Mouse (Mus musculus) left cerebral cortex, postnatal 4 days (tissue): ENCODE measurements at regions not wholly inside any gene's neighbourhood (a gene's known extent, or its start where the extent isn't known, plus 50 kb on each side); places are given as distances from the start of the nearest gene placed in this dataset.

Experiments
- DNase-seq: peaks from one replicate; pipeline ENCODE4 v3.0.0-alpha.2; 2022
- intact Hi-C: fragments of 180-260 bp; cut with DNase I; formaldehyde crosslinking; loops from one replicate; pipeline ENCODE4 v1.15.1; 2025

DNA sequence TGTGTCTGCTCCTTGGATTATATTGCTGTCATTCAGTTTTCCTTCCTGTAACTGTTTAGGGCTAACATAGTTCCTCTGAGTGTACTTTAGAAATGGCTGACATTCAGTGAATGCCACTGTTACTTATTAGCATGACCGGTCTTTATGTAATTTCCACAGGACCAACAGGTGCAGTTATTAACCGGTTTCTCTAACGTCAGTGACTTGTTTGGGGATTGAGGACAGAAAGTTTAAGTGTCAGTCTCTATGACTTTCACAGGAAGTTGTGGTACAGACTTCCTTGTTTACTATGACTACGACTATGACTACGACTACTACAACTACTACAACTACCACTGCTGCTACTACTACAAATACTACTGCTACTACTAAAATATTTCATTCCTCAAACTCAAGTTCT lies 170.4 kb upstream of the Ptger4 start:
- no peak for DNase-seq
- intact Hi-C loops = no loop called here

DNA sequence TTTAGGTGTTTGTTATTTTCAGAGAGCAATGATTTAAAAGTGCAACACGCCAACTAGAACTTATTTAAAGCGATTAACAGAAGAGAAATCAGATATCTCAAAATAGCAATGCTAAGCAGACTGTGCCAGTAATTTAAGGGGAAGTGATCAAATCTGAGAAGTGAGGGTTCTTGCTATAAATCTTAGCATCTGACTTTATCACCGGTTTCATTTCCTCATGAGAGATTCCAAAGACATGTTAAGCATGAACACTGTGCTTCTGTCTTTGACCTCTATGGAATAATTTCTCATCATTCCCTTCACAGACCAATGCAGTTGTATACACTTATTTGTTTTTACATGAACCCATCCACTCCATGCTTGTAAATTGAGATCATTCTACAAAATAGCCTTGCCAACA lies 172.0 kb upstream of the Ptger4 start:
- DNase-seq = no peak
- intact Hi-C loops = no loop called here

DNA sequence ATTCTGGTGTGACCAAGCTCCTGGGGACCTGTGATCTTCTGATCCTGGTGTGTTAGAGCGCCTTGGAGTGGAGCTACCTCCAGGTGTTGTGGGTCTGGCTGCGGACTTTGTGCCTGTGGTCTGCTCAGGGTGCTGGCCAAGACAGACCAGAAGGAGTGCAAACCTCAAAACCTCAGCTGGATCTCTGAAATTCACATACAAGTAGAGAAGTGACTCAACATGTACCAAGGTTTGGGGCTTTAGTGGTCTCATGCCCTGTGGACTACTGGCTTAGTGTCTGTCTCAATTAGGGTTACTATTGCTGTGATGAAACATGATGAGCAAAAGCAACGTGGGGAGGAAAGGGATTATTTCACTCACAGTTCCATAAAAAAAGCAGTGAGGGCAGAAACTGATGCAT lies 182.7 kb upstream of the Ptger4 start:
- DNase-seq = no peak
- intact Hi-C loops = no loop called here

DNA sequence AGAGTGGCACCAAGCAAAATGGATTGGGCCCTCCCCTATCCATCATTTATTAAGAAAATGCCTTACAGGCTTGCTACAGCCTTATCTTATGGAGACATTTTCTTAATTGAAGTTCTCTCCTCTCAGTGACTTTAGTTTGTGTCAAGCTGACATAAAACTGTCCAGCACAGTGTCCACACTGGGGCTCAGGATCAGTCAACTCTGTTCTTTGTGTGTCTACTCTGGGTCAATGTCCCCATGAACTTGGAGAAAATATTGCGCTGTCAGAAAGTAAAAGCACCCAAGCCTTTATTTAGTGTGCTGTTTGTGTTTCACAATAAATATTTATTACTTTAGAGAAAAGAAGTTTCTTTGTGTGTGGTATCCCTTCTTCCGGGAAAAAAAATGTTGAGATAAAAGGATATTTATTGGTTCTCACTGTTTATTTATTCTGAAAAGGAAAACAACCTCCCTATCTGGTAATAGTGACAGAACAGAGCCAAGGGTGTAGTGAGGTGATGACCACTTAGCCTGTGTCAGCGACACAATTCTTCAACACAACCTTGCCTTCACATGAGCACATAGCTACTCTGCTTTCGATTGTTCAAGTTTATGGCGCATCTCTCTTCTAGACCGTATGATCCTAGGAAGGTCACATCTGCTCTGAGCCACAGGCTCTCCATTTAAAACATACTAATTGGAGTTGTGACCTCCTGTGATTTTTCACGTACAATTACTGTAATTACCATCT lies 183.5 kb upstream of the Ptger4 start:
- no peak for DNase-seq
- intact Hi-C loops = no loop called here

DNA sequence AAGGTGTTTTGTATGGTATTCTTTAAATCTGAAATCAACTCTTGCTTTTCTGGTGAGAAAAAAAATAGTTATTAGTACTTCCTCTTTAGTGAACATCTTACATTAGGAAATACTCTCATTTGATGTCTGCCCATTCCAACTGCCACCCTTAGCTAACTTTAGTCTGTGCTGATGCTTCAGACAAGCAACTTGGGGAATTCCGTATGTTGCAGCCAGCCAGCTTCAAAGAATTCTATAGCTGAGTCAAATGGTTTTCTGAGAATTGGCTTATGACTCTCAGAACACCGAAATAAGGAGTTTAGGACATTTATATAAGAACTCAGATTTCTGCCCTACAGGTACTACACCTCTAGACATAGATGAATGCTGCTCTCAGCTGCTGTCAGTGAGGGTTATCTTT lies 188.0 kb upstream of the Ptger4 start:
- DNase-seq = no peak
- intact Hi-C loops = no loop called here

DNA sequence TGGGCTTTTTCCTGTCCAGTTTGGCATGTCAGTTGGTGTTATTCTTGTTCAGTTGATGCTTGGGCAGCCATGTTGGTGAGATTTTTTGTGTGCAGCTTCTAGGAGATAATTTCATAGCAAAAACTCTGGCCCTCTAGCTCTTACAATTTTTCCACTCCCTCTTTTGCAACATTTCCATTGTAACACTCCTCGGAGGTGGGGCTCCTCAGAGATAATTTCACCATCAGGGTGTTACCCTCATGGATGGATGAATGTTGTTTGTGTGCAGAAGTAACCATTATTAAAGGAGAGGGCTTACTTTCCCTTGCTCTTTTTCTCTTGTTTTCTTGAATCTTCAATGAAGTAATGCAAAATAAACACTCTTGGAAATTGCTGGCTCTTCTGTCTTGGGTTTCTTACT lies 193.0 kb upstream of the Ptger4 start:
- intact Hi-C loops = no loop called here
- no peak for DNase-seq

DNA sequence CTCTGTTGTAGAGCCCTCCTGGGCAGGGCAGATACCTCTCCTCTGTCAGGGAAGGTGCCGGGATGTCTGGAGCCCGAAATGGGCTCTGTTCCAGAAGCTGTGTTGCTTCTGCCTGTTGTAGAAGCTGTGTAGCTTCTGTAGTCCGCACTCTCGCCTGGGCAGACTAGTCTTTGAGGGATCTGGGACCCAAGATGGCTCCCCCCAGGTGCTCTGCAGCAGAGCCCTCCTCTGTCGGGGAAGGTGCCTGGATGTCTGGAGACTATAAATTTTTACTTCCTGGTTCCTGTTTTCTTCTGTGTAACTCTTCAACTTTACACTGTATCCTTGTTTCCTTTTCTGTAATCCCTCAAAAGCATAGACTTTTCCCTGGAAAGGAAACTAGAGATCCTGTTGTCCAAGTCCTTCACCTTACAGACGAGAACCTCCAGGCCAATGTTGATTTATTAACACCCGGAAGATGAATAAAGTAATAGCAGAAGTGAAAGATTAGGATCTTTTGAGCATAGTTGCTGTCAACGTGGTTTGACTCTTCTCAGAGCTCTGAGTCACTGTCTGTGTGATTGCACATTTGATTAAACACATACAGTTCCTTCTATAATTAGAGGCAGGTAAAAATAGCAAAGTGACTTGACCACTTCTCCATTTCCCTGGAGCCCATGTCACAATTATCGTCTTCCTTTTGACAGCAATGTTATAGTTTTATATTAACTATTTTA lies 202.2 kb upstream of the Ptger4 start:
- no peak for DNase-seq
- intact Hi-C loops = no loop called here

DNA sequence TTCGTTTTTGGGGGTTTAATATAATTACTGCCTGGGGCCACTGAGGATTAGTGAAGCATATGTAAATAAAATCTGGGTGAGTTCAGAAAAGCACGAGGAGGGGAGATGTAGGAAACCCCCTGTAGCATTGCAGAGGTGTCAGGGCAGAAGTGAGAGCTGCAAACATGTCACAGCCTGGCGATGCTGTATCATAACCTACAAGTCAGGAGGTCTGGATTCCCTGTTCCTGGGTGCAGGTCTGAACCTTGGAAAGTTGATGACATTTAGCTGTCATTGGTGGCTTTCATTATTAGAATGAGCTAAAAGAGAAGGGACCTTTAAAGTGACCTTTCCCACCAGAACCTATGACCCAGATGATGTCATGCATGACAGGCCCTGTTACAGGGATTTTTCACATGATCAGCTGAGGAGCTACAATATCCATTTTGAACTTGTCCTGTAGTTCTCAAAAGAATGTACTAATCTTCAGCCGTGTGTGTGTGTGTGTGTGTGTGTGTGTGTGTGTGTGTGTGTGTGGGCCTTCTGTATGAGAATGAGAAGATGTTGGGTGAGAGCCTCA lies 202.8 kb upstream of the Ptger4 start:
- intact Hi-C loops = no loop called here
- DNase-seq = no peak

DNA sequence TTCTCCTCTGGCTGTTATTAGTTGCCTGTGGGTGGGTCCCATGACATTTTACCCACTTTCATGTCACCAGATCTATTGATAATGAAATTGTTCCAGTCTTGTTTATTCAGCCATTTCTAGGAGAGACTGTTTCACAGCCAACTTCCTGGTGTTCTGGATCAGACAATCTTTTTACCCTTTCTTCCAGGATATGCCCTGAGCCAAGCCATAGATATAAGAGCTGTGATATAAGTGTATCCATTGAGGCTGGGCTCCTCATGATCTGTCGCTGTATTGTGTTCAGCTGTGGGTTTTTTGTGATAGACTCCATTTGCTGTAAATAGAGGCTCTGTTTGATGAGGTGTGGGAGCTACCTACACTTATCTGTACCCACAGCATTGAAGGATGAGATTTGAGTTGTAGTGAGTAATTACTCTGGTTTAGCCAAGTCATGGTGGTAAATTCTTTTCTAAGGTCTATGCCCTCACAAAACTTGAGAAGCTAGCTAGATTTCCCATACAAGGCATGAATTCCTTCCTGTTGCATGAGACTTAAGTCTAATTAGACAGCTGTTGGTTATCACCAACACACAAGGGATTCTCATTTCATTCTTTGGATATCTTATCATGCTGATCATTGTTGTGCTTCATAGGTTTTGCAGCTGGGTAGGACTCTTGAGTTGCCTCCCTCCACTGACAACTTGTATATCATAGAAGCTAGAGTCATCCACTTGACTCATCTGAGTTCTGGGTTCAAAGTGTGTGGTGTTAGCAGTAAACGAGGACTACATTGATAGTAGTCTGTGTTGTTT lies 203.9 kb upstream of the Ptger4 start:
- intact Hi-C loops = no loop called here
- no peak for DNase-seq

DNA sequence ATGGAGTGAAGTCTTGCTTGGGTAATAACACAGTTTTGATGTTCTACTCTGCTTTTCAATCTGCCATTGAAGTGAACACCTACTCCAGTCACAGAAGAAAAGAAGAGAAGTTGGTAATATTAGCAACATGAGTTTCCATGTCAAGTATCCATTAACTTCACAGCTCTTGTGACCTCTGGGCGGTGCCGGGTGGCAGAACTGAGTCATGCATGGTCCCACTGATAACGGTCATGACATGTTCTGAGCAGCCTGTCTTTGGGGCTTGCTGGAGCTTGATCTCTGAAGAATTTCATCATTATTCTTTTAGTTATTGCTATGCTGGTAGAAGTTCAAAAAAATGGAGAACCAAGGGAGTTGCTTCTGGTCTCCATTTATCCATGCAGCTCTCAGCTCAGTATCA lies 215.1 kb upstream of the Ptger4 start:
- DNase-seq = no peak

DNA sequence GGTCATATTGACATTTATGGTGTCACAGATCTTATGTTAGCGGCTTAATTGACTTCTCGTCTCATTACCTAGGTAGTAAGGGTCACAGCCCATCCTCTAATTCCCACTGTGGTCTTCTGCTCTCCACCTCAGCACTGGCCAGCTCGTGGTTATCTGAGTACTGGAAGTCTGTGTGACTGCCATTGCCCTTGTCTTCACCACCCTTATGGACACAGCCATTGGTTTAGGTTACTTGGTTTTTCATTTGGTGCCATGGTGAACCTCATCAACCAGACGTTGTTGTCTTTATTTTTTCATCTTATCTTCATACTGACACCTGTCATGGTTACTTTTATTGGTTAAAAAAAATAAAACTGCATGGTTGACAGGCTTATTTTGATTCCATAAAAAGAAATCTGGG lies 215.6 kb upstream of the Ptger4 start:
- intact Hi-C loops = no loop called here
- no peak for DNase-seq

More for the DNA sequence above, 215.1 kb upstream of the Ptger4 start:
- intact Hi-C loops = no loop called here

DNA sequence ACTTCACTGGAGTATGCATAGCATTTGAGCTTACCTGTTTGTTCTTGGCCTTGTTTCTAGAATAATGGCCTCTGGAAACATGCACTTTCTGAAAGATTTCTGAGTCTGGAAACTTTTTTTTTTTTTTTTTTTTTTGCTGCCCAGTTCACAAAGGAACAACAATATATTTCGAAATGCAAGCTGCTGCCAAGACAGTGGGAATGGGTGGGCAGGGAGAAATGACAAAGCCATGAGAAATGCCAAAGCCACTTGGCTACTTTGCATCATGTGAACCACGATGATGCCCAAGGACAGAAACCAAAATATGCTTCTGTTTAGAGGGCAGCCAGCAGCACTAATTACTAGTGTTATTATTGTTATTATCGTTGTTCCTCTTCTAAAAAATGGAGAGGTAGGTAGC lies 218.7 kb upstream of the Ptger4 start:
- intact Hi-C loops = no loop called here
- DNase-seq = no peak

DNA sequence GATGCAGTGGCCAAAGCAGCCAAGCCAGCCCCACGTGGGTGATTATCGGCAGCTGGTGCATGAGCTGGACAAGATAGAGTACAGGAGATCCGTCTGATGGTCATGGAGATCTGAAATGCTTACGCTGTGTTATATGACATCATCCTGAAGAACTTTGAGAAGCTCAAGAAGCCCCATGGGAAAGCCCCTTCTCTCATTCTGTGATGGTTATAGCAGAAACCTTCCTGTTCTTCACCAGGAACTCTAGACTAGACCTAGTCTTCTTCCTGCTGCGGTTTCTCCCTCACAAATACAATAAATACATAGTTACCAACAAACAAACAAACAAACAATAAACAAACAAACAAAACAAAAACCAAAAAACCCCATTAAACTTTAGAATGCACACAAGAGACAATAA lies 220.7 kb upstream of the Ptger4 start:
- DNase-seq = no peak
- intact Hi-C loops = no loop called here

DNA sequence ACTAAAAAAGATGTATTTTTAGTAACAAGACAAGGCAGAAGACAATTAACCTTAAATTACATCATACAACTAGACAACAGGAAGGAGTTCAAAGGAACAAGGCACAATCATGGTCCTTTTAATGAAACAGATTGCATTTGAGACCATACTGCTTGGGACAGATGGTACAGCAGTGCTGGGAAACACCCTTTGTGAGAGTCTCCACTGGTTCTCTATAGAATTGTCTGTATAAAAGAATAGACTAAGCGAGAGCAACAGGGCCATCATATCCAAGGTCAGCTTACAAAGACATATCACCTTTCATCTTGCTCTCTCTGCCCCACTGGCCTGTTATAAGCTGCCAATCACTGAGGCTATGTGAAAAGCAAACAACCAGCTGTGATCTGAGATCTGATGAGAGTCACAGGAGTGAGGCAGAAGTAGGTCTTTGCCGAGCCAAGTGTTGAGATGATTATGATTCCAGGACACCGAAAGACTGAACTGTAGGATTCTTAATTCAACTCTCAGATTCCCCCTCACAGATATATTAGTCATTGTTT lies 224.6 kb upstream of the Ptger4 start:
- no peak for DNase-seq
- intact Hi-C loops = no loop called here

DNA sequence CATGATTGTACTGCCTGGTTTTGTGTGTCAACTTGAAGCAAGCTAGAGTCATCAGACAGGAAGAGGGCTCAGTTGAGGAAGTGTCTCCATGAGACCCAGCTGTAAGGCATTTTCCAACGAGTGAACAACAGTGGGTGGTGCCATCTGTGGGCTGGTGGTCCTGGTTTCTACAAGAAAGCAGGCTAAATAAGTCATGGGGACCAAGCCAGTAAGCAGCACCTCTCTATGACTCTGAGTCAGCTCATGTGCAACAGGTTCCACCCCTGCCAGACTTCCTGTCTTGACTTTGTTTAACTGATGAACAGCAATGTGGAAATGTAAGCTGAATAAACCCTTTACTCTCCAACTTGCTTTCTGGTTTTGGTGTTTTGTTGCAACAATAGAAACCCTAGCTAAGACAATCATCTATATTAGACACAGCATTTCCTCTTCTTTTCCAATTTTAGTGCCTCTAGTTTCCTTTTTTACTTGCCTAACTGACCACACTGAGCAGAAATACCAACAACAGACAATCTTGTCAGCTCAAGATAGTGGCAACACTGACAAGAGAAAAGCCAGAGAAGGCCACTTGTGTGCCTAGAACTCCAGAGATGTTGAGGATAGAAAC lies 231.5 kb upstream of the Ptger4 start:
- no peak for DNase-seq
- intact Hi-C loops = loop anchor here (5.0 kb wide), 1 partner anchor 442 kb away; no protein-coding TSS in a partner anchor

DNA sequence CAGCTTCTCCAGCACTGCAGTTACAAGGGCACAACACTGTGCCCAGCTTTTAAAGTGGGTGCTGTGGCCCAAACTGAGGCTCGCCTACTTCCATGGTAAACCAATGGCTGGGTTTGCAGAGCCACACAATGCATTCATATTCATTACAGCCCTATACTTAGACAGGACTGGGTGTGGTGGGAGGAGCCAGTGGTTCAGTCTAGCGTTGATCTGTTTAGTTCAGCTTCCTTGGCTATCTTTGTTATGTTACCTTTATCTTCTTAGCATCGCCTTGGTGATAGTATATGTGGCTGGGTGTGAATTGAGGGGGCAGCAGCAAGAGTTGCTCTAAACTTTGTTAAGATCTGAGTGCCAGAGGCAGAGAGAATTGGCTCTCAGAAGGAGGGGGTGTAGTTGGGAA lies 249.3 kb upstream of the Ptger4 start:
- intact Hi-C loops = no loop called here
- no peak for DNase-seq

DNA sequence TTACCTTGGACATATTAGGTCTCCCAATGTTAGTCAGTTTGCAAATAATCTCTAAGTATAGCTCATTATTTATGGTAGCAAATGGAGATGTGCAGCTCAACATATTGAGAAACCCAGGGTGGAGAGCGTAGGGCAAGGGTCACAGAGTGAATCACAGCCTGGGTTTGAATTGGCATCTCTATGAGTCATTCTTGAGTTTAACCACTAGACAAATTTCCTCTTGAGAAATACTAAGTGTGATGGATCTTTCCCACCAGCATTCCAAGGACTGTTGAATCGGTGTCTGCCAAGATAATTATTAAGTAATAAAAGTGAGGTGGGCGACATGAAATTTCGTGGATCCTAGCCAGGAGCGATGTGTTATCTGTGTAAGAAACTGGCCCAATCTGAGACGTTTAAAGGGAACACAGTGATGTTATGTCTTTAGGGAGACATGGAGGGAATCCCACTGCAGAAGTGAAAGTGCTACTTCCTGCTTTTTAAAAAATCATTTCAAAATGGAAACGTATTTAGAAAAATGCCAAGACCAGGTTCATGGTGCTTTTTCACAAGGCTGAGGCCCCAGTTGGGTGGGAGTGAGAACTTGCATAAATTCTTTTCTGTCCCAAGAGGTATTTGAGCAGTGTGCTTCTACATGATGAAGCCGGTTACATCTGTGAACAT lies 251.3 kb upstream of the Ptger4 start:
- intact Hi-C loops = no loop called here
- DNase-seq = no peak

DNA sequence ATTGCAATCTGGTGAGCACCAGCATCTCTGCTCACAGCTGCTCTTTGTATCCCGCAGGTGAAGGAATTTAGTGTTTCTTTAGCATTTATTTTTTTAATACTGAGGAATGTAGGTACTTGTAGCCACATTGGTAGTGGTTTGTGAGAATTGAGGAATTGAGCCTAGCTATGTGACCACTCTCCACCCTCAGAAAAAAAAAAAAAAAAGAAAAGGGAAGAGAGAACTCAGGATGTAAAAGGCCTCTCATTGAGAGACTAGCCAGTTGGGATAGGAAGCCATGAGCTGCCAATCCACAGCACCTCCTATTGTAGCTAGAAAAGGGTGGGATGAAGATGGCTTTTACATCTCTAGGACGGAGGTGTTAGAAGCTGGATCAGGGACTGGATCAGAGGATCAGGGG lies 252.0 kb upstream of the Ptger4 start:
- intact Hi-C loops = no loop called here
- DNase-seq = no peak

DNA sequence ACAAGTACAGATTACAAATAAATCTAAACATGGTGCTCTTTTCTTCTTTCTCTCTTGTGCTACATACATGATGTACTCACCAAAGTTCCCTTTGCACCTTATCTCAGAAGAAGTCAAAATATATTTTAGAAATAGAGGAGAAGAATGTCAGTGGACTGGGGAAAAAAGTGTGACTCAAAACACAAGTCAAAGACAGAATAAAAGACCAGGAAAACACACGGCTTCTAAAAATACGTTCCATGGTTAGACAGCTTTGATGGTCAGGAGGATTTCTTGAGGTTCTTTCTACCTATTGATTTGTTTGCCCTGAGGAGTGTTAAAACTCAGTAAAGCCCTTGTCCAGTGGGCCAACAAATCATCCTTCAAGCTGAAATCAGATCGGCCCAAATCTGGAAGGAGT lies 260.5 kb upstream of the Ptger4 start:
- intact Hi-C loops = no loop called here
- DNase-seq = no peak

DNA sequence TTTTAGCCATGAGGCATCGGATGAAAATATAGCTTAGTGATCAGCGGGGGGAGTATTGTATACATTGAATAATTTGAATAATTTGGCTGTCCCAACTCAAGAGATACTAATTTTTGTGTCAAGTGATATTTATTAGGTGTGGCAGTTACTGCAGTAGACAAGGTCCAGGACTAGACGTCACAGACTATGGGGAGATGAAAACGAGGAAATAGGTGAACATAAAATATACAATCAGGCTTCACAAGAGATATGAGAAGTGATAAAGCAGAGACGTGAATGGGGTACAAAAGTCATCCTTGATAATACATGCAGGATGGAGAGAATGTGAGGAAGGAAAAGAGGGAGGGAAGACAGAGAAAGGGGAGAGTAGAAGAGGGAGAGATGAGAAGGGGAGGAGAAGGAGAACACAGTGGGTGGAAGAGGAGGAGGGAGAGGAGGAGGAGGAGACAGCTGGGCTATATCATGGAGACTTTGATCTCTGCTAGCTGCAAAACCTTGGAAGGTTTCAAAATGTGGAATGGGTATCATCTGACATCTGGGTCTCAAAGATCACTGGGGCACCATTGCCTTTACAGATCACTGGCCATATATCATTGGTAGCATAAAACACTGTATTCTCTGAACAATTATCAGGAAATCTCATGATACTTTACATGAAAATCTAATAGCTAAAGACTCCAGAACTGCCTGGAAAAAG lies 263.0 kb upstream of the Ptger4 start:
- intact Hi-C loops = no loop called here
- no peak for DNase-seq
